Mouse (Mus musculus) embryonic facial prominence, embryonic 15.5 days (tissue): Measurements from ENCODE around the gene Zfp708. TPM values are rescaled to one million over a fixed set of nuclear protein-coding genes. Genes with fewer than 3 reads are reported as not detected.

ENCODE experiments used
- polyA plus RNA-seq: library from polyadenylated mRNA; unstranded; fragments of >200 nt; fragmentation: Nextera tagmentation; extraction: Ambion mirVana; gene quantifications from 2 replicates; pipeline ENCODE4 v1.2.1, GENCODE M21; 2015

Gene Zfp708
- polyA plus RNA-seq, 1 experiment from 2014 or later = 6.0 TPM

Other genes with a start within 250 kb of the Zfp708 start
- gene Gm10767, start 193.1 kb downstream of the Zfp708 start, polyA plus RNA-seq = 1.2 and 1.3 TPM in 2 replicates
- 4.1 and 4.4 TPM in 2 replicates for gene Zfp712, start 36.8 kb downstream of the Zfp708 start, polyA plus RNA-seq
- 3.6 and 3.7 TPM in 2 replicates for gene Gm28557, start 10.6 kb upstream of the Zfp708 start, polyA plus RNA-seq
- gene Rslcan18, start 18.3 kb upstream of the Zfp708 start, polyA plus RNA-seq = 0.33 and 0.37 TPM in 2 replicates
- 1.7 and 2.4 TPM in 2 replicates for gene Zfp759, start 23.7 kb upstream of the Zfp708 start, polyA plus RNA-seq
- 6.1 and 7.2 TPM in 2 replicates for gene Rsl1, start 75.2 kb upstream of the Zfp708 start, polyA plus RNA-seq
- gene Zfp455, start 96.5 kb upstream of the Zfp708 start, polyA plus RNA-seq = 2.2 and 2.6 TPM in 2 replicates
- 1.7 and 2.3 TPM in 2 replicates for gene Zfp458, start 180.5 kb upstream of the Zfp708 start, polyA plus RNA-seq
- gene Zfp457, start 208.5 kb upstream of the Zfp708 start, polyA plus RNA-seq = 0.45 and 1.1 TPM in 2 replicates
- 2.1 and 2.6 TPM in 2 replicates for gene Zfp595, start 234.6 kb upstream of the Zfp708 start, polyA plus RNA-seq